Mouse (Mus musculus) lung, adult 2 months (tissue): ENCODE measurements at regions not wholly inside any gene's neighbourhood (a gene's known extent, or its start where the extent isn't known, plus 50 kb on each side); places are given as distances from the start of the nearest gene placed in this dataset.

ENCODE experiments used
- CTCF ChIP-seq: fragments of 200-500 bp; IDR thresholded peaks from 2 replicates; pipeline ENCODE4 v1.5.1; 2011; ENCODE audit warnings: mild to moderate bottlenecking, low read length, control low read depth; ENCODE audit not compliant: insufficient read depth
- POLR2A ChIP-seq: fragments of 200-500 bp; IDR thresholded peaks from 2 replicates; pipeline ENCODE4 v1.6.1; 2011; ENCODE audit warnings: low read depth, mild to moderate bottlenecking, control low read depth, low read length, borderline replicate concordance; ENCODE audit errors: extremely low read depth

GRCm38 (mm10) chr3:18989577-18990240 is 638.8 kb downstream of the 1700064H15Rik start:
- TF ChIP-seq CTCF (no peak), POLR2A (no peak)
